Mouse (Mus musculus) spleen, adult 2 months (tissue): ENCODE measurements at regions not wholly inside any gene's neighbourhood (a gene's known extent, or its start where the extent isn't known, plus 50 kb on each side); places are given as distances from the start of the nearest gene placed in this dataset.

Experiments used
- DNase-seq, 2 experiments: peaks; one replicate each; pipeline versions ENCODE4 v3.0.0 to v3.0.0-alpha.2; 2012 to 2021; ENCODE audit warnings: low spot score in 2 of 2, low read depth in 1 of 2
- H3K27ac ChIP-seq: fragments of 200-500 bp; 2 replicates; pipeline ENCODE4 v1.5.1; 2012; ENCODE audit warnings: low read length, inconsistent platforms; ENCODE audit not compliant: insufficient read depth
- H3K27me3 ChIP-seq: fragments of 200-500 bp; 2 replicates; pipeline ENCODE4 v1.6.1; 2012; ENCODE audit warnings: mild to moderate bottlenecking, moderate library complexity, low read length, inconsistent platforms; ENCODE audit not compliant: control insufficient read depth, insufficient read depth
- H3K36me3 ChIP-seq: fragments of 200-500 bp; 2 replicates; pipeline ENCODE4 v1.6.1; 2012; ENCODE audit warnings: mild to moderate bottlenecking, low read length, inconsistent platforms; ENCODE audit not compliant: control insufficient read depth, insufficient read depth
- H3K4me1 ChIP-seq: fragments of 200-500 bp; 2 replicates; pipeline ENCODE4 v1.6.1; 2011; ENCODE audit warnings: inconsistent platforms; ENCODE audit not compliant: control insufficient read depth, insufficient read depth, insufficient read length
- H3K4me3 ChIP-seq: fragments of 200-500 bp; 2 replicates; pipeline ENCODE4 v1.5.1; 2011; ENCODE audit warnings: mild to moderate bottlenecking, inconsistent platforms; ENCODE audit not compliant: insufficient read depth, insufficient read length; ENCODE audit errors: extremely low read depth
- CTCF ChIP-seq: fragments of 200-500 bp; IDR thresholded peaks from 2 replicates; pipeline ENCODE4 v1.5.1; 2011; ENCODE audit warnings: mild to moderate bottlenecking, inconsistent platforms; ENCODE audit not compliant: insufficient read depth, insufficient read length, insufficient replicate concordance; ENCODE audit errors: extremely low read depth
- POLR2A ChIP-seq: fragments of 200-500 bp; IDR thresholded peaks from 2 replicates; pipeline ENCODE4 v1.6.1; 2011; ENCODE audit warnings: low read depth, low read length, inconsistent platforms
- WGBS: fragments of 180-500 bp; shearing (Covaris S2); methylation state at CpG from one replicate; pipeline ENCODE4 v1.1.7; 2018; 5-methylcytosine and 5-hydroxymethylcytosine counted together

DNA sequence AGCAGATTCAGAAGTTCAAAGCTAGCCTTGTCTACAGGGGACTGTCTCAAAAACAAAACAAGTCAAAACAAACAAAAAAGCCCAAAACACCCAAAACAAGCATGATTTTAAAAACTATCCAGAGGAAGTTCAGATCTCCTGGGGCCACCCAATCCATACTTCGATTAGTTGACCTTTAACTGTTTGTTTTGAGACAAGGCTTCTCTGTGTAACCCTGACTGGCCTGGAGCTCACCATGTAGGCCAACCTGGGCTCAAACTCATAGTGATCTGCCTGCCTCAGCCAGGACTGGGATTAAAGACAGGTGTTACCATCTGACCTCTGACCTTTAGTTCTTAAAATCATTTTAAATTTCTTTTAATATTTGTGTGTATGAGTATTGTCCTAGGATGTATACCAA, 66.1 kb upstream of the 1600014C23Rik start:
- H3K4me1 ChIP-seq = no peaks in the 10 kb centered on the region
- H3K27me3 ChIP-seq = no peaks in the 10 kb centered on the region
- no peak overlapping the region for H3K27ac ChIP-seq
- no peak for DNase-seq
- H3K4me3 ChIP-seq = no peak overlapping the region
- 100% methylated on average over 1 of the region's 1 CpGs for WGBS
- no peak for TF ChIP-seq POLR2A
- no peak for TF ChIP-seq CTCF
- H3K36me3 ChIP-seq = no peaks in the 10 kb centered on the region

DNA sequence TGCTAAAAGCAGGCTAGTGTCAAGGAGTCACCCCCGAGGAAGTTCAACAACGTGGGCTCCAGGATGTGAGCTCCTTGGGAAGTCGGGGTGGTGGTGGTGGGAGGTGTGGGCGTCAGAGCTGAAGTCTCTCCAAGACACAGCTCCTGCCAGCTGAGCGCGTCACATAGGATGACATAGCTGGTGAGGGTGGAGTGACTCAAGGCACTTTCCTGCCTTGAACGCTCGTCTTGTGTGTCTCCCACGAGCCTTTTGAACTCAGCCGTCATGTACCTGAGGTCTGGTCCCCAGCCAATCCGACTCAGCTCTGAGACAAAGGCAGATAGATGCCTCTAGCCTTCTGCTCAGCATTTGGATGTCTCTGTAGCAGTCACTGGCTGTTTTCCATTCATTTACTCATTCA, 65.4 kb upstream of the 1600014C23Rik start:
- WGBS = 56% methylated on average over 11 of the region's 11 CpGs
- no peaks in the 10 kb centered on the region for H3K4me1 ChIP-seq
- no peak overlapping the region for H3K27ac ChIP-seq
- no peak for TF ChIP-seq CTCF
- TF ChIP-seq POLR2A = no peak
- H3K27me3 ChIP-seq = no peaks in the 10 kb centered on the region
- H3K36me3 ChIP-seq = no peaks in the 10 kb centered on the region
- H3K4me3 ChIP-seq = no peak overlapping the region
- no peak for DNase-seq

GRCm38 (mm10) chr17:45798456-45798855, 64.8 kb upstream of the 1600014C23Rik start:
- Histone ChIP-seq H3K36me3 (no peaks in the 10 kb centered on the region), H3K27me3 (no peaks in the 10 kb centered on the region), H3K4me1 (no peaks in the 10 kb centered on the region), H3K27ac (no peak overlapping the region), H3K4me3 (no peak overlapping the region)
- 47% methylated on average over 8 of the region's 8 CpGs for WGBS
- no peak for DNase-seq
- TF ChIP-seq CTCF = no peak
- no peak for TF ChIP-seq POLR2A

DNA sequence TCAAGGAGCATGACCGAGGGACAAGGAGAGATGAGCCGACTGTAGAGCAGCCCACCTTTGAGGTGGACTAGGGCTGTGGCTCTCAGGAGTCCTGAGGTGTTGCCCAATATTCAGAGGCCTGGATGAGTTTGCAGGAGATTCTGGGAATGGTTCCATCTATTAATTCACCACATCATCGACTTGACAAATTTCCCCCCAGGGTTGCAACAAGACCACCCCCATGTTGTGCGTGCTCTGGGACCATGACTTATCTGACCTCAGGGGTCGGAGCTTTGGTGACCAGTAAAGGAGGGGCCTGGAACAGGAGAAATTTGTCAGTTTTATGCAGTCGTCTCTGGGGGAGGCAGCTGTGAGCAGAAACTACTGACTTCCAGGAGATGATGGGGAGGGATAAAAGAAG, 63.5 kb upstream of the 1600014C23Rik start:
- Histone ChIP-seq H3K27me3 (no peaks in the 10 kb centered on the region), H3K4me3 (no peak overlapping the region), H3K36me3 (no peaks in the 10 kb centered on the region), H3K4me1 (no peaks in the 10 kb centered on the region), H3K27ac (no peak overlapping the region)
- no peak for DNase-seq
- WGBS = 83% methylated on average over 6 of the region's 6 CpGs
- TF ChIP-seq CTCF = no peak
- TF ChIP-seq POLR2A = no peak

DNA sequence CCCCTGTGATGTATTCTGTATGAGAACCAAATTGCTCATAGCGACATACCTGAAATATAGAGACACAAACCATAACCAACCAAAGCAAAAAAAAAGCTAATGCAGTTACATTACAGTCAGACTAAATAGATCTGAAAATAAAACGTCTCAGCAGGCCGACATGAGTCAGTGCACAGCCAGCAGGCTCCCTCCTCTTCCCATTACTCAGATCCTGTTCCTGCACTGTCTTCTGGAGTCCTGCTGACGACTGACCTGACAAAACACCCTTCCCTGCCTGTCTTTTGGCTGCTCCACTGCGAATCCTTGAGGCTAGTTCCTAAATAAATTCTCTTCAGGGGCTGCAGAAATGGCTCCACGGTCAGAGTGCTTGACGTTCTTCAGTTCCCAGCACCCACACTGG, 61.3 kb upstream of the 1600014C23Rik start:
- DNase-seq = no peak
- TF ChIP-seq POLR2A (no peak), CTCF (no peak)
- H3K4me3 ChIP-seq = no peak overlapping the region
- no peaks in the 10 kb centered on the region for H3K27me3 ChIP-seq
- H3K27ac ChIP-seq = no peak overlapping the region
- WGBS = 90% methylated on average over 7 of the region's 7 CpGs
- H3K36me3 ChIP-seq = no peaks in the 10 kb centered on the region
- no peaks in the 10 kb centered on the region for H3K4me1 ChIP-seq

DNA sequence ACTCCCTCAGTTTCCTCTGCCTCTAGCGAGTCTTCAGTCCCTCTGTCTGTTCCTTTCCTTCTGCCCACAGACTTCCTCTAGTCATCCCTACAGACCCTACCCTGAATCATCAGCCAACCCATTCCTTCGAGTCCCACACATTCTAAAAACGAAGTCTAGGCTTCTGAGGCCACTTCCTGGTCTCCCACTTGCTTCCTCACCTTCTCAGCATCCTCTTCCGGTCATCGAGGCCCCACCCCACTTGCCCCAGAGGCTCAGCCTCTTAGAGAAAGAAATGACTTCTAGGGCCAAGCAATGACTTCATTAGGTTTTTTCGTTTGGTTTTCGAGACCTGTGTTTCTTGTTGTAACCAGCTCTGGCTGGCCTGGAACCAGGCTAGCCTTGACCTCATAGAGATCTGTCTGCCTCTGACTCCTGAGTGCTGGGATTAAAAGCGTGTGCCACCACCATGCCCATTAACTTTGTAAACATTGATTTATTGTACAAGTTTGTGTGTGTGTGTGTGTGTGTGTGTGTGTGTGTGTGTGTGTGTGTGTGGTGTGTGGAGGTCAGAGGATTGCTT, 57.4 kb upstream of the 1600014C23Rik start:
- no peak for DNase-seq
- Histone ChIP-seq H3K27ac (no peak overlapping the region), H3K27me3 (no peaks in the 10 kb centered on the region), H3K4me1 (no peaks in the 10 kb centered on the region), H3K36me3 (no peaks in the 10 kb centered on the region), H3K4me3 (no peak overlapping the region)
- TF ChIP-seq CTCF = no peak
- TF ChIP-seq POLR2A = no peak
- 44% methylated on average over 8 of the region's 8 CpGs for WGBS

GRCm38 (mm10) chr17:45789777-45790176, 56.1 kb upstream of the 1600014C23Rik start:
- no peaks in the 10 kb centered on the region for H3K4me1 ChIP-seq
- H3K27me3 ChIP-seq = no peaks in the 10 kb centered on the region
- no peaks in the 10 kb centered on the region for H3K36me3 ChIP-seq
- no peak overlapping the region for H3K4me3 ChIP-seq
- 79% methylated on average over 6 of the region's 6 CpGs for WGBS
- no peak for TF ChIP-seq POLR2A
- no peak for TF ChIP-seq CTCF
- no peak overlapping the region for H3K27ac ChIP-seq
- no peak for DNase-seq

DNA sequence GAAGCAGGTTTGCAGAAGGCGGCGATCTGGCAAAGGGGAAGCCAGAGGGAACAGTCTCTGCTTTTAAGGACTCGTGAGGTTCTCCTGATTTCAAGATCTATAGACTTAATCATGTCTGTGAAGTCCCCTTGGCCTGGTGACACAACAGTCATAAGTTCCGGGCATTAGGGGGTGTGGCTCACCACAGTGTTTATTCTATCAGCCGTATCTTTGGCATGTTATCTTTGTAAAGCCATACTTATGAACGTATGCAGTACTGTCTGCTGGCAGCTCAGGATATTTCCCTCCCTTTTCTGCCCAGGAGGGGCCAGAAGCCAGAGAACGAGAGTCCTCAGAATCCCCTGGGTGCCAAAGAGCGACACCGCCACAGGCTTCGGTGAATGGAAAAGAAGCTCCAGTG, 51.3 kb upstream of the 1600014C23Rik start:
- H3K27ac ChIP-seq = no peak overlapping the region
- 81% methylated on average over 10 of the region's 10 CpGs for WGBS
- no peaks in the 10 kb centered on the region for H3K4me1 ChIP-seq
- no peaks in the 10 kb centered on the region for H3K27me3 ChIP-seq
- H3K4me3 ChIP-seq = no peak overlapping the region
- TF ChIP-seq CTCF (no peak), POLR2A (no peak)
- H3K36me3 ChIP-seq = no peaks in the 10 kb centered on the region
- no peak for DNase-seq
